Mouse (Mus musculus) erythroblast, embryonic 14.5 days (primary cell): Measurements from ENCODE around the gene Pramel1. TPM values are rescaled to one million over a fixed set of nuclear protein-coding genes. Genes with fewer than 3 reads are reported as not detected.
"Not testable (repeated sequence)": the region's sequence is repeated elsewhere in the genome, so short reads cannot be mapped to it uniquely, and the experiment has no call there.

Experiments used
- H3K27me3 ChIP-seq: 2 replicates; pipeline ENCODE4 v1.6.1; 2012; ENCODE audit warnings: inconsistent platforms; ENCODE audit not compliant: control insufficient read depth
- H3K36me3 ChIP-seq: 2 replicates; pipeline ENCODE4 v1.6.1; 2012; ENCODE audit warnings: mild to moderate bottlenecking, inconsistent platforms; ENCODE audit not compliant: control insufficient read depth
- H3K4me1 ChIP-seq: 2 replicates; pipeline ENCODE4 v1.6.1; 2012; ENCODE audit warnings: inconsistent platforms; ENCODE audit not compliant: control insufficient read depth
- H3K4me3 ChIP-seq: replicated peaks from 2 replicates; pipeline ENCODE3; 2012; ENCODE audit warnings: moderate library complexity, mild to moderate bottlenecking, inconsistent platforms
- H3K9me3 ChIP-seq: 2 replicates; pipeline ENCODE4 v1.6.1; 2012; ENCODE audit warnings: low read length, inconsistent platforms, mixed read lengths; ENCODE audit not compliant: control insufficient read depth
- GATA1 ChIP-seq: IDR thresholded peaks from 2 replicates; pipeline ENCODE4 v1.6.1; 2012; ENCODE audit warnings: low read length, inconsistent platforms, mixed read lengths
- TAL1 ChIP-seq: IDR thresholded peaks from 3 replicates; pipeline ENCODE4 v1.6.1; 2012; ENCODE audit warnings: low read length, inconsistent platforms, mixed read lengths
- polyA plus RNA-seq: library from polyadenylated mRNA; stranded (reverse); fragments of >175 nt; gene quantifications from 2 replicates; pipeline ENCODE4 v1.2.3, GENCODE M21; 2012

Pramel1 gene
- polyA plus RNA-seq, 1 experiment: not detected

DNA sequence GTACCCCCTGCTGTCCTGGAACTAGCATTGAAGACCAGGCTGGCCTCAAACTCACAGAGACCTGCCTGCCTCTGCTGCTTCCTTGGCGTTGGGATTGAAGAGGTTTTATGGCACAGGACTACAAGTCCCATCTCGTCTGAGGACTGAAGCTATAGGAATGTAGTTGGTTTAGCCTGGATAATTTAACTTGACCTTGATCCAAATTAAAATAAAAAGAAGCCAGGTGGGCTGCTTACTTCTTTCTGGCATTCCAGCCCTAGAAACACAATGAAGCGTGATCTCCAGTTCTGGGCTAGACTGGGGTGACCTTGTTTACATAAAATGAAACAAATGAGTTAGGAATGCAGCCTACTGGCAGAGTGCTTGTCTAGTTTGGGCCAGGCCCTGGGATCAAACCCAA is 19.9 kb downstream of the Pramel1 start:
- Histone ChIP-seq H3K4me3 (no peak overlapping the region), H3K27me3 (no peaks in the 10 kb centered on the region), H3K4me1 (peaks cover 11% of the 10 kb centered on the region), H3K9me3 (no peaks in the 10 kb centered on the region), H3K36me3 (peaks cover 34% of the 10 kb centered on the region)
- TF ChIP-seq GATA1 (no peak), TAL1 (no peak)

DNA sequence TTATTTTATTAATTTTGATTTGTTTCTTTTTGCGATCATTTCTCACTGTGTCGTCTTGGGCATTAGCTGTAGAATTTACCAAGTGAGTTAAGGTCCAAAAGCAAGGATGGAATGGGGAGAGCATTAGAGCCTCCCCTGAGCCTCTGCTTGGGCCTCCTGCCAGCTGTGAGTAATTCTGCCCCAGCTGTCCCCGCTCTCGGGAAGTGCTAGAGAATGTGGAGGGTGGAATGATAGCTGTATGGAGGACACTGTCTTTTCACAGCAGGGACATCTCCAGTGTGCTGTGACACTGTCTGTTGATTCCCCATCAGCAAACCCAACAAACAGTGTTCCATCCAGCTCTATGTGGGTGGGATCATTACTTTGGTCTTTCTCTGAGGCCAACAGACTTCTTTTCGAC is 32.5 kb downstream of the Pramel1 start:
- H3K4me1 ChIP-seq, H3K9me3 ChIP-seq, H3K4me3 ChIP-seq, H3K36me3 ChIP-seq, H3K27me3 ChIP-seq: not testable (repeated sequence)

Other genes starting within 250 kb of the Pramel1 start
- gene Prdm2, start 181.4 kb upstream of the Pramel1 start, polyA plus RNA-seq: 0.29 and 0.59 TPM in 2 replicates
- not detected in 2 replicates for gene Pdpn, start 94.9 kb upstream of the Pramel1 start, polyA plus RNA-seq
- not detected in 2 replicates for gene Lrrc38, start 44.7 kb upstream of the Pramel1 start, polyA plus RNA-seq
- 0.02 and 0.08 TPM in 2 replicates for gene Pramef8, start 18.0 kb downstream of the Pramel1 start, polyA plus RNA-seq
- not detected in 2 replicates for gene Oog4, start 55.9 kb downstream of the Pramel1 start, polyA plus RNA-seq
- not detected in 2 replicates for gene Gm13043, start 116.9 kb downstream of the Pramel1 start, polyA plus RNA-seq
- gene Gm13040, start 141.5 kb downstream of the Pramel1 start, polyA plus RNA-seq: not detected in 2 replicates
- not detected in 2 replicates for gene BC080695, start 157.3 kb downstream of the Pramel1 start, polyA plus RNA-seq
- not detected in 2 replicates for gene Gm13057, start 157.3 kb downstream of the Pramel1 start, polyA plus RNA-seq
- not detected in 2 replicates for gene Gm13083, start 220.6 kb downstream of the Pramel1 start, polyA plus RNA-seq